Mouse (Mus musculus) kidney, postnatal 0 days (tissue): ENCODE data around the gene Uvrag. TPM values are rescaled to one million over a fixed set of nuclear protein-coding genes. Genes with fewer than 3 reads are reported as not detected.

Experiments
- ATAC-seq: fragments of 200-750 bp; cut with Nextera tagmentation; replicated peaks from 2 replicates; pipeline ENCODE4 v1.8.0; 2017; ENCODE audit warnings: low read depth, moderate number of reproducible peaks, moderate TSS enrichment, moderate library complexity; ENCODE audit not compliant: low FRiP score
- DNase-seq: peaks from one replicate; pipeline ENCODE4 v3.0.0-alpha.2; 2016; ENCODE audit warnings: low spot score
- H3K27ac ChIP-seq: fragments of 300-500 bp; sonication (generic); 2 replicates; pipeline ENCODE4 v1.5.1; 2014; ENCODE audit warnings: mild to moderate bottlenecking
- H3K27me3 ChIP-seq: fragments of 300-500 bp; sonication (generic); 2 replicates; pipeline ENCODE4 v1.6.1; 2014; ENCODE audit warnings: low read length, mixed read lengths; ENCODE audit not compliant: insufficient read depth
- H3K36me3 ChIP-seq: fragments of 300-500 bp; sonication (generic); 2 replicates; pipeline ENCODE4 v1.6.1; 2014; ENCODE audit warnings: low read length, mixed read lengths; ENCODE audit not compliant: insufficient read depth
- H3K4me1 ChIP-seq: fragments of 300-500 bp; sonication (generic); replicated peaks from 2 replicates; pipeline ENCODE4 v1.6.1; 2014; ENCODE audit warnings: antibody characterized with exemption, low read length, mixed read lengths; ENCODE audit not compliant: insufficient read depth
- H3K4me2 ChIP-seq: fragments of 300-500 bp; sonication (generic); 2 replicates; pipeline ENCODE4 v1.6.1; 2014; ENCODE audit warnings: mild to moderate bottlenecking, low read length, moderate library complexity, mixed read lengths
- H3K4me3 ChIP-seq: fragments of 300-500 bp; sonication (generic); replicated peaks from 2 replicates; pipeline ENCODE4 v1.5.1; 2014; ENCODE audit warnings: low read depth, low read length
- H3K9ac ChIP-seq: fragments of 300-500 bp; sonication (generic); 2 replicates; pipeline ENCODE4 v1.6.1; 2014; ENCODE audit warnings: low read depth, low read length
- H3K9me3 ChIP-seq: fragments of 300-500 bp; sonication (generic); replicated peaks from 2 replicates; pipeline ENCODE4 v1.6.1; 2016; ENCODE audit warnings: low read length, inconsistent platforms, mixed read lengths
- CTCF ChIP-seq: IDR thresholded peaks from 2 replicates; pipeline ENCODE4 v1.5.1; 2016; ENCODE audit warnings: antibody characterized with exemption, low read depth, mild to moderate bottlenecking, moderate library complexity
- WGBS: fragments of 180-500 bp; shearing (Covaris S2); extraction: QIAGEN DNeasy Blood & Tissue Kit; methylation state at CpG from one replicate; pipeline ENCODE4 v1.1.7; 2014; 5-methylcytosine and 5-hydroxymethylcytosine counted together
- polyA plus RNA-seq: library from polyadenylated mRNA; unstranded; fragments of >200 nt; fragmentation: Nextera tagmentation; extraction: Ambion mirVana; gene quantifications from 2 replicates; pipeline ENCODE4 v1.2.1, GENCODE M21; 2015

The Uvrag gene
- polyA plus RNA-seq, 1 experiment from 2014 or later, result 19.0 TPM

- Histone ChIP-seq H3K27ac (peak overlapping the region; percentile 80), H3K4me2 (no peak overlapping the region), H3K4me3 (no peak overlapping the region), H3K27me3 (no peaks in the 10 kb centered on the region), H3K9me3 (no peaks in the 10 kb centered on the region), H3K36me3 (no peaks in the 10 kb centered on the region), H3K9ac (no peak overlapping the region), H3K4me1 (peaks cover 3% of the 10 kb centered on the region; the same call in 1 of the 2 replicates)
- 77% methylated on average over 6 of the region's 6 CpGs for WGBS
- TF ChIP-seq CTCF, result no peak
- no peak for ATAC-seq
- DNase-seq, result no peak
Measured at GRCm38 (mm10) chr7:99168756-99169155, 27.8 kb upstream of the Uvrag start.

- H3K27me3 ChIP-seq, result no peaks in the 10 kb centered on the region
- H3K4me1 ChIP-seq, result peaks cover 4% of the 10 kb centered on the region; the same call in 1 of the 2 replicates
- no peak overlapping the region for H3K9ac ChIP-seq
- no peak overlapping the region for H3K4me3 ChIP-seq
- DNase-seq (peak; percentile 75), ATAC-seq (peak; percentile 94)
- no peaks in the 10 kb centered on the region for H3K36me3 ChIP-seq
- no peaks in the 10 kb centered on the region for H3K9me3 ChIP-seq
- WGBS, result 26% methylated on average over 5 of the region's 5 CpGs
- no peak overlapping the region for H3K4me2 ChIP-seq
- TF ChIP-seq CTCF, result no peak
- peak overlapping the region; percentile 80 for H3K27ac ChIP-seq
Measured at GRCm38 (mm10) chr7:99167939-99168338, 27.0 kb upstream of the Uvrag start.

GRCm38 (mm10) chr7:99166159-99166558, 25.2 kb upstream of the Uvrag start:
- ATAC-seq, result no peak
- Histone ChIP-seq H3K4me1 (peaks cover 12% of the 10 kb centered on the region; the same call in 1 of the 2 replicates), H3K4me2 (no peak overlapping the region), H3K27ac (no peak overlapping the region), H3K36me3 (no peaks in the 10 kb centered on the region), H3K4me3 (no peak overlapping the region), H3K9ac (no peak overlapping the region), H3K27me3 (no peaks in the 10 kb centered on the region), H3K9me3 (no peaks in the 10 kb centered on the region)
- 79% methylated on average over 8 of the region's 8 CpGs for WGBS
- DNase-seq, result no peak
- no peak for TF ChIP-seq CTCF

GRCm38 (mm10) chr7:99164873-99165410, 24.0 kb upstream of the Uvrag start:
- H3K27ac ChIP-seq, result no peak overlapping the region
- H3K27me3 ChIP-seq, result no peaks in the 10 kb centered on the region
- H3K9me3 ChIP-seq, result no peaks in the 10 kb centered on the region
- no peak overlapping the region for H3K4me2 ChIP-seq
- peaks cover 12% of the 10 kb centered on the region; the same call in 1 of the 2 replicates for H3K4me1 ChIP-seq
- TF ChIP-seq CTCF, result no peak
- no peak for DNase-seq
- whole genome bisulfite sequencing, result 73% methylated on average over 7 of the region's 7 CpGs
- ATAC-seq, result no peak
- H3K36me3 ChIP-seq, result no peaks in the 10 kb centered on the region
- no peak overlapping the region for H3K9ac ChIP-seq
- no peak overlapping the region for H3K4me3 ChIP-seq

DNA sequence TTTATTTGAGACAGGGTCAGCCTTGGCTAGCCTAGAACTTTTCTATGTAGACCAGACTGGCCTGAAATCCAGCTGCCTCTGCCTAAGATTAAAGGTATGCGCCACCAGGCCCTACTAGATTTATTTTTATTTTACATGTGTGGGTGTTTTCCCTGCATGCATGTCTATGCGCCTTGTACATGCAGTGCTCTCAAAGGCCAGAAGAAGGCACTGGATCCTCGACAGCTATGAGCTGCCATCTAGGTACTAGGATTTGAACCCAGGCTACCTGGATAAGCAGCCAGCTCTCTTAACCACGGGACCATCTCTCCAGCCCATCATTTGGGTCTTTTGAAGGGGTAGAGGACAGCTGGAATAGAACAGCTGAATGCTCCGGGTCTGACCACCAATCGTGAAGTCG, 21.5 kb upstream of the Uvrag start:
- DNase-seq, result no peak

GRCm38 (mm10) chr7:99161961-99162360, 21.0 kb upstream of the Uvrag start:
- Histone ChIP-seq H3K4me2 (no peak overlapping the region), H3K4me1 (peaks cover 9% of the 10 kb centered on the region; the same call in 1 of the 2 replicates), H3K9me3 (no peaks in the 10 kb centered on the region), H3K4me3 (no peak overlapping the region), H3K36me3 (no peaks in the 10 kb centered on the region), H3K27ac (peak overlapping the region; percentile 43), H3K9ac (no peak overlapping the region), H3K27me3 (no peaks in the 10 kb centered on the region)
- DNase-seq (no peak), ATAC-seq (no peak)
- TF ChIP-seq CTCF, result no peak
- WGBS, result 82% methylated on average over 11 of the region's 11 CpGs

More for the DNA sequence above, 21.5 kb upstream of the Uvrag start:
- Histone ChIP-seq H3K27ac (no peak overlapping the region; the same call in 1 of the 2 replicates), H3K27me3 (no peaks in the 10 kb centered on the region), H3K4me2 (no peak overlapping the region), H3K36me3 (no peaks in the 10 kb centered on the region), H3K4me1 (peaks cover 9% of the 10 kb centered on the region; the same call in 1 of the 2 replicates), H3K4me3 (no peak overlapping the region), H3K9ac (no peak overlapping the region), H3K9me3 (no peaks in the 10 kb centered on the region)
- no peak for ATAC-seq
- 88% methylated on average over 7 of the region's 7 CpGs for WGBS
- 0 out of 2 replicates have a peak, but pooled peaks have one; percentile 3 for TF ChIP-seq CTCF
